Mouse (Mus musculus) liver, embryonic 14.5 days (tissue): ENCODE measurements around the gene Hells.

ENCODE experiments used
- CTCF ChIP-seq: IDR thresholded peaks from 2 replicates; pipeline ENCODE4 v1.5.1; 2016; ENCODE audit warnings: antibody characterized with exemption, low read depth, control low read depth
- EP300 ChIP-seq: IDR thresholded peaks from 2 replicates; pipeline ENCODE4 v1.6.1; 2016; ENCODE audit warnings: antibody characterized with exemption, low read depth

GRCm38 (mm10) chr19:38972581-38972980 is 41.9 kb downstream of the Hells start:
- TF ChIP-seq CTCF (no peak), EP300 (no peak)
